Mouse (Mus musculus) hindlimb bud, embryonic 11.5 days (tissue): ENCODE data around the gene Dph7.
"Not testable (repeated sequence)": the region's sequence is repeated elsewhere in the genome, so short reads cannot be mapped to it uniquely, and the experiment has no call there.

Experiments
- DNase-seq: peaks from one replicate; pipeline ENCODE4 v3.0.0-alpha.2; 2012; ENCODE audit warnings: low read depth, low spot score; ENCODE audit errors: extremely low spot score

Gene Dph7

GRCm38 (mm10) chr2:24960910-24961309, 1.3 kb upstream of the Dph7 start:
- DNase-seq = no peak

GRCm38 (mm10) chr2:24970386-24970785, 8.2 kb downstream of the Dph7 start:
- DNase-seq = no peak

- DNase-seq = not testable (repeated sequence)
Observed at GRCm38 (mm10) chr2:24974452-24974851, 12.3 kb downstream of the Dph7 start.

- DNase-seq = peak; percentile 82
Observed at GRCm38 (mm10) chr2:24974906-24975703, 12.9 kb downstream of the Dph7 start, which contains the start of gene Mrpl41. TSS of gene Mrpl41 (minus strand) at chr2:24975098.

GRCm38 (mm10) chr2:24975704-24976297, 13.6 kb downstream of the Dph7 start, which contains the start of gene Pnpla7:
TSS of gene Pnpla7 (plus strand) at chr2:24976033.
- no peak for DNase-seq

- no peak for DNase-seq
Observed at GRCm38 (mm10) chr2:24976960-24977359, 14.8 kb downstream of the Dph7 start.

- DNase-seq = no peak
Observed at GRCm38 (mm10) chr2:24987762-24988161, 25.6 kb downstream of the Dph7 start.

- DNase-seq = no peak
Observed at GRCm38 (mm10) chr2:24995332-24995731, 33.1 kb downstream of the Dph7 start.

GRCm38 (mm10) chr2:24996471-24996870, 34.3 kb downstream of the Dph7 start:
- DNase-seq = no peak

- peak; percentile 3 for DNase-seq
Observed at GRCm38 (mm10) chr2:25000544-25001235, 38.5 kb downstream of the Dph7 start.

GRCm38 (mm10) chr2:25003946-25004786, 42.0 kb downstream of the Dph7 start:
- no peak for DNase-seq

- DNase-seq = no peak
Observed at GRCm38 (mm10) chr2:25006767-25007166, 44.6 kb downstream of the Dph7 start.

- DNase-seq = no peak
Observed at GRCm38 (mm10) chr2:25008250-25008649, 46.0 kb downstream of the Dph7 start.
